Mouse (Mus musculus): Measurements from ENCODE around the gene Gfm1. TPM values are rescaled to one million over a fixed set of nuclear protein-coding genes. Genes with fewer than 3 reads are reported as not detected.

Gfm1 gene
- polyA plus RNA-seq, 1 experiment: 8.0 TPM

- Histone ChIP-seq H3K4me1 (ENCODE audit: control insufficient read depth, insufficient read depth, low read length) (no peaks in the 10 kb centered on the region), H3K27ac (ENCODE audit: control insufficient read depth, insufficient read depth, low read depth, low read length, poor library complexity) (no peak overlapping the region), H3K4me3 (replicated peaks; ENCODE audit: control insufficient read depth, low read depth, low read length) (no peak overlapping the region)
- 60% methylated on average over 10 of the region's 10 CpGs for WGBS
- TF ChIP-seq CTCF (IDR thresholded peaks at IDR 0.05; ENCODE audit: control insufficient read depth, insufficient read depth, low read length): no peak
- TF ChIP-seq POLR2A (IDR thresholded peaks at IDR 0.05; ENCODE audit: borderline replicate concordance, control insufficient read depth, low read depth, low read length): no peak
Measured at GRCm38 (mm10) chr3:67462578-67462977, 32.7 kb downstream of the Gfm1 start.

DNA sequence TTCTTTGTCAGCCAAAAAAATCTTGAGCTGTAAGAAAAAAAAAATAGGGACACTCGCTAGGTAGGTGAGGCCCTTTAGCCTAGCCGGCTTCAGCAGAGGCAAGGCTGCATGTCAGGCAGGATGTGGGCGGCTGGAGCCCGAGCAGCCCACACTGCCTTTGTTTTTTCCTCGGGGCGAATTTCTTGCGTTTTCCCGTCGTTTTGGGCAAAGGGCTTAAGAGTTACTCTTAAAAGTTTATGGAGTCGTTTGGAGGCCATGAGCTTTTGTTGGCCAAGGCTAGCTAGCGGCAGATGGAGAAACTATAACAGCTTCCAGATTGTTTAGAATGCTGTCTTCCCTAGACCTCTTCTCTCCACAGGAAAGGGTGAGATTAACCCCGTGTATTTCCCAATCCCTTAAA is 33.1 kb downstream of the Gfm1 start:
- WGBS: 2% methylated on average over 12 of the region's 12 CpGs
- H3K27ac ChIP-seq (ENCODE audit: control insufficient read depth, insufficient read depth, low read depth, low read length, poor library complexity): no peak overlapping the region
- TF ChIP-seq POLR2A (IDR thresholded peaks at IDR 0.05; ENCODE audit: borderline replicate concordance, control insufficient read depth, low read depth, low read length) (no peak), CTCF (IDR thresholded peaks at IDR 0.05; ENCODE audit: control insufficient read depth, insufficient read depth, low read length) (no peak)
- H3K4me1 ChIP-seq (ENCODE audit: control insufficient read depth, insufficient read depth, low read length): no peaks in the 10 kb centered on the region
- peak overlapping the region; percentile 88 for H3K4me3 ChIP-seq (replicated peaks; ENCODE audit: control insufficient read depth, low read depth, low read length)

DNA sequence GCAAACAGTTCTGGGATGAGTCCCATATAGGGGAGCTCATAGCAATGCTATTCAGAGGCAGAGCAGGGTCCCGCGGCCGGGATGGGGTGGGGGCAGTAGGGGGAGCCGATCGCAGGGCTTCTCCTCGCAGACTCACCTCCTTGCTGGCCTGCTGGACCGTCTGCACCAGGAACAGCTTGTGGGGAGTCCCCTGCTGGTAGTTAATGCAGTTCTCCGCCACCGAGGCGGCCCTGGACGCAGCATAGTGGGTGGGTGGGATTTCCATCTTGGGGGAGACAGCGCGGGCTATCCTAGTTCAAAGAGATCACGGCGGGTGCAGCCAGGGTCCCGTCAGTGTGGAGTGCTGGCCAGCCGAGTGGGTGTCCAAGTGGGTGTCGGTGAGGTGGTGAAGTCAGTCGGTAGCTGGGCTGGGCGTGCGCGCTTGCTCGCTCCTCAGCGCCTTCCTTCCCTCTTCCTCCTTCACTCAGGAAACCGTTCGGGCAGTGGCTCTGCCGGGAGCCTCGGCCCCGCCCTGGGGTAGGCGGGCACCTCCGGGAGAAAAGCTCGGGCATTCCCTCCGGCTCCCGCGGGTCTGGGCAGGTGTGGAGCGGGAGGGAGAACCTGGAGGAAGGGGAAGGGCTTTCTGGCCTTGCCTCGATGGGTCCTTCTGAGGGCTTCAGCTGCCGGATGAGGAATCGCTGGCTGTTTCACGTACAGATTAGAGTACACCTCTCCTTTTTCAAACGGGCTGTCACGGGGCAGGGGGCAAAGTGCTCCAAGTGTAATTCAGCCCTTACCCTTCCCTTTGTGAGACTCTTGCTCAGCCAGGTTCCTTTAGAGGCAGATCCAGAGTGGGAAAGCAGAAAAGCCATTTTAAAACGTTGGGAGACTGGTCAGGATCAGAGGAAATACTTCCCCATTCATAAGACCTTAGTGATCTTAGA is 33.8 kb downstream of the Gfm1 start, which contains the start of gene Lxn:
Gene Lxn, minus strand, starts transcription at position 477 of the 923 bp plus-strand sequence.
- TF ChIP-seq POLR2A (IDR thresholded peaks at IDR 0.05; ENCODE audit: borderline replicate concordance, control insufficient read depth, low read depth, low read length) (peak; percentile 58; the same call in 1 of the 2 replicates), CTCF (IDR thresholded peaks at IDR 0.05; ENCODE audit: control insufficient read depth, insufficient read depth, low read length) (no peak)
- peak within 1 kb of the TSS; percentile 88 for H3K4me3 ChIP-seq (replicated peaks; ENCODE audit: control insufficient read depth, low read depth, low read length)
- H3K27ac ChIP-seq (ENCODE audit: control insufficient read depth, insufficient read depth, low read depth, low read length, poor library complexity): no peak within 1 kb of the TSS; the same call in 1 of the 2 replicates
- no peaks in the 10 kb centered on the region for H3K4me1 ChIP-seq (ENCODE audit: control insufficient read depth, insufficient read depth, low read length)
- under 1% methylated on average over 43 of the region's 43 CpGs for WGBS

- H3K4me3 ChIP-seq (replicated peaks; ENCODE audit: control insufficient read depth, low read depth, low read length): no peak overlapping the region
- no peak overlapping the region for H3K27ac ChIP-seq (ENCODE audit: control insufficient read depth, insufficient read depth, low read depth, low read length, poor library complexity)
- 87% methylated on average over 5 of the region's 5 CpGs for WGBS
- H3K4me1 ChIP-seq (ENCODE audit: control insufficient read depth, insufficient read depth, low read length): no peaks in the 10 kb centered on the region; the same call in 1 of the 2 replicates
- TF ChIP-seq CTCF (IDR thresholded peaks at IDR 0.05; ENCODE audit: control insufficient read depth, insufficient read depth, low read length) (no peak), POLR2A (IDR thresholded peaks at IDR 0.05; ENCODE audit: borderline replicate concordance, control insufficient read depth, low read depth, low read length) (no peak)
Measured at GRCm38 (mm10) chr3:67466576-67466975, 36.7 kb downstream of the Gfm1 start.

GRCm38 (mm10) chr3:67467281-67467680 is 37.4 kb downstream of the Gfm1 start:
- Histone ChIP-seq H3K4me1 (ENCODE audit: control insufficient read depth, insufficient read depth, low read length) (no peaks in the 10 kb centered on the region; the same call in none of the 2 replicates), H3K4me3 (replicated peaks; ENCODE audit: control insufficient read depth, low read depth, low read length) (no peak overlapping the region), H3K27ac (ENCODE audit: control insufficient read depth, insufficient read depth, low read depth, low read length, poor library complexity) (no peak overlapping the region)
- 89% methylated on average over 2 of the region's 2 CpGs for WGBS
- TF ChIP-seq CTCF (IDR thresholded peaks at IDR 0.05; ENCODE audit: control insufficient read depth, insufficient read depth, low read length): no peak
- TF ChIP-seq POLR2A (IDR thresholded peaks at IDR 0.05; ENCODE audit: borderline replicate concordance, control insufficient read depth, low read depth, low read length): no peak

DNA sequence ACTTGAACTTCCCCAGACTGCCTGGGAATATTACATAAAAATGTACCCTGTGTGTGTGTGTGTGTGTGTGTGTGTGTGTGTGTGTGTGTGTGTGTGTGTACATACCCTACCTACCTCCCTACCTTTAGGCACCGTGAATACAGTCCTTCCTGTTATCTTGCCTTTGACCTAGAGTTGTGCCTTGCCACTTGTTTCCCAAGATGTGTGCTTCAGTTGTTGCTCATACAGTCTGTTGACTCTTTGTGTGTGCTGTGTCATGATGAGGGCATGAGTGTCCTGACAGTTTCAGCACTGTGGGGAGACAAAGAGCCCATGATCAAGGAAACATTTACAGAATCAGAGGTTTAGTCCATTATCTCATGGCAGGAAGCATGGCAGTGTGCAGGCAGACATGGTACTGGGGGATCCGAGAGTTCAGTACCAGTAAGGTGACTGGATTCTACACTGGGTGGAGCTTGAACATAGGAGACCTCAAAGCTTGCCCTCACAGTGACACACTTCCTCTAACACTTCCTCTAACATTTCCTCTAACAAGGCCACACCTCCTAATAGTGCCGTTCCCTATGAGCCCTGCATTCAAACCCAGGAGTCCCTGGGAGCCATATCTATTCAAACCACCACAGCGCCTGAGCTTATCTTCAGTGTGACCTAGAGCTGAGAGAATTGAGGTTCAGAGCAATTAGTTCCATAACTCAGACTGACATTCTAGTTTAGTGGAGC is 41.7 kb downstream of the Gfm1 start:
- no peak for TF ChIP-seq CTCF (IDR thresholded peaks at IDR 0.05; ENCODE audit: control insufficient read depth, insufficient read depth, low read length)
- TF ChIP-seq POLR2A (IDR thresholded peaks at IDR 0.05; ENCODE audit: borderline replicate concordance, control insufficient read depth, low read depth, low read length): no peak
- 59% methylated on average over 4 of the region's 4 CpGs for WGBS
- H3K27ac ChIP-seq (ENCODE audit: control insufficient read depth, insufficient read depth, low read depth, low read length, poor library complexity): no peak overlapping the region

DNA sequence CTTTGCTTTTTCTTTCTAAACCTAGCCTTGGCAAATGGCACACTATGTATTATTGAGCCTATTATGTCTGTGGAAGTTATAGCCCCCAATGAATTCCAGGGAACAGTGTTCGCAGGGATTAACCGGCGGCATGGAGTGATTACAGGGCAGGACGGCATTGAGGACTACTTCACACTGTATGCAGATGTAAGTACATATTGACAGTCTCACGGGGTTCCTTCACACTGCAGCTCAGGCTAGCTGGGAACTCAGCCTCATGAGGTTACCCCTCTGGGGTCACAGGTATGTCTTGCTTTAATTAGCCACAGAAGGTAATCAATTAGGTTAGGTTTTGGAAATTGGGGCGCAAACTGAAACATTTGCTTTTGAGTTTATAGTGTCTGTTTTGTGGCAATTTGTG is 43.5 kb downstream of the Gfm1 start:
- no peak overlapping the region for H3K4me3 ChIP-seq (replicated peaks; ENCODE audit: control insufficient read depth, low read depth, low read length)
- H3K4me1 ChIP-seq (ENCODE audit: control insufficient read depth, insufficient read depth, low read length): no peaks in the 10 kb centered on the region; the same call in none of the 2 replicates
- WGBS: 93% methylated on average over 6 of the region's 6 CpGs
- H3K27ac ChIP-seq (ENCODE audit: control insufficient read depth, insufficient read depth, low read depth, low read length, poor library complexity): no peak overlapping the region
- TF ChIP-seq CTCF (IDR thresholded peaks at IDR 0.05; ENCODE audit: control insufficient read depth, insufficient read depth, low read length): no peak
- no peak for TF ChIP-seq POLR2A (IDR thresholded peaks at IDR 0.05; ENCODE audit: borderline replicate concordance, control insufficient read depth, low read depth, low read length)

More for the DNA sequence above, 41.7 kb downstream of the Gfm1 start:
- Histone ChIP-seq H3K4me1 (ENCODE audit: control insufficient read depth, insufficient read depth, low read length) (no peaks in the 10 kb centered on the region; the same call in none of the 2 replicates), H3K4me3 (replicated peaks; ENCODE audit: control insufficient read depth, low read depth, low read length) (no peak overlapping the region)

GRCm38 (mm10) chr3:67479806-67480205 is 49.9 kb downstream of the Gfm1 start:
- 91% methylated on average over 11 of the region's 11 CpGs for WGBS

More at GRCm38 (mm10) chr3:67479806-67480205, 49.9 kb downstream of the Gfm1 start:
- Histone ChIP-seq H3K4me3 (replicated peaks; ENCODE audit: control insufficient read depth, low read depth, low read length) (no peak overlapping the region), H3K4me1 (ENCODE audit: control insufficient read depth, insufficient read depth, low read length) (no peaks in the 10 kb centered on the region), H3K27ac (ENCODE audit: control insufficient read depth, insufficient read depth, low read depth, low read length, poor library complexity) (no peak overlapping the region)
- no peak for TF ChIP-seq CTCF (IDR thresholded peaks at IDR 0.05; ENCODE audit: control insufficient read depth, insufficient read depth, low read length)
- no peak for TF ChIP-seq POLR2A (IDR thresholded peaks at IDR 0.05; ENCODE audit: borderline replicate concordance, control insufficient read depth, low read depth, low read length)

Measured in bone marrow, adult 2 months (tissue).